Mouse (Mus musculus) liver, embryonic 11.5 days (tissue): ENCODE results near the gene Agfg1. TPM values are rescaled to one million over a fixed set of nuclear protein-coding genes. Genes with fewer than 3 reads are reported as not detected.
"Not testable (repeated sequence)": the region's sequence is repeated elsewhere in the genome, so short reads cannot be mapped to it uniquely, and the experiment has no call there.

ENCODE experiments used
- ATAC-seq: fragments of 200-750 bp; cut with Nextera tagmentation; replicated peaks from 2 replicates; pipeline ENCODE4 v1.8.0; 2017; ENCODE audit warnings: moderate number of reproducible peaks, mild to moderate bottlenecking, moderate TSS enrichment, moderate library complexity; ENCODE audit not compliant: low FRiP score
- DNase-seq: peaks from one replicate; pipeline ENCODE4 v3.0.0-alpha.2; 2017; ENCODE audit warnings: low spot score
- H3K27ac ChIP-seq: fragments of 300-500 bp; sonication (generic); 2 replicates; pipeline ENCODE4 v1.5.1; 2014; ENCODE audit warnings: mild to moderate bottlenecking, low read depth, low read length, control low read depth
- H3K27me3 ChIP-seq: fragments of 300-500 bp; sonication (generic); replicated peaks from 2 replicates; pipeline ENCODE4 v1.6.1; 2014; ENCODE audit warnings: low read length, mixed read lengths; ENCODE audit not compliant: control insufficient read depth, insufficient read depth
- H3K36me3 ChIP-seq: fragments of 300-500 bp; sonication (generic); 2 replicates; pipeline ENCODE4 v1.6.1; 2014; ENCODE audit warnings: mild to moderate bottlenecking, low read length, moderate library complexity, mixed read lengths; ENCODE audit not compliant: control insufficient read depth, insufficient read depth
- H3K4me1 ChIP-seq: fragments of 300-500 bp; sonication (generic); replicated peaks from 2 replicates; pipeline ENCODE4 v1.6.1; 2014; ENCODE audit warnings: low read length, mixed read lengths; ENCODE audit not compliant: control insufficient read depth, insufficient read depth
- H3K4me2 ChIP-seq: fragments of 300-500 bp; sonication (generic); 2 replicates; pipeline ENCODE4 v1.6.1; 2014; ENCODE audit warnings: mild to moderate bottlenecking, control low read depth, moderate library complexity
- H3K4me3 ChIP-seq: fragments of 300-500 bp; sonication (generic); 2 replicates; pipeline ENCODE4 v1.5.1; 2014; ENCODE audit warnings: low read depth, low read length, control low read depth
- H3K9ac ChIP-seq: fragments of 300-500 bp; sonication (generic); 2 replicates; pipeline ENCODE4 v1.6.1; 2014; ENCODE audit warnings: low read depth, low read length, control low read depth
- H3K9me3 ChIP-seq: fragments of 300-500 bp; sonication (generic); 2 replicates; pipeline ENCODE4 v1.6.1; 2016; ENCODE audit warnings: low read length, inconsistent platforms, mixed read lengths; ENCODE audit not compliant: control insufficient read depth
- WGBS: fragments of 180-500 bp; shearing (Covaris S2); extraction: QIAGEN DNeasy Blood & Tissue Kit; methylation state at CpG from one replicate; pipeline ENCODE4 v1.1.7; 2014; 5-methylcytosine and 5-hydroxymethylcytosine counted together
- polyA plus RNA-seq: library from polyadenylated mRNA; unstranded; fragments of >200 nt; fragmentation: Nextera tagmentation; extraction: Ambion mirVana; gene quantifications from 2 replicates; pipeline ENCODE4 v1.2.1, GENCODE M21; 2014

The Agfg1 gene
- polyA plus RNA-seq, 1 experiment from 2014 or later, result 47.6 TPM

DNA sequence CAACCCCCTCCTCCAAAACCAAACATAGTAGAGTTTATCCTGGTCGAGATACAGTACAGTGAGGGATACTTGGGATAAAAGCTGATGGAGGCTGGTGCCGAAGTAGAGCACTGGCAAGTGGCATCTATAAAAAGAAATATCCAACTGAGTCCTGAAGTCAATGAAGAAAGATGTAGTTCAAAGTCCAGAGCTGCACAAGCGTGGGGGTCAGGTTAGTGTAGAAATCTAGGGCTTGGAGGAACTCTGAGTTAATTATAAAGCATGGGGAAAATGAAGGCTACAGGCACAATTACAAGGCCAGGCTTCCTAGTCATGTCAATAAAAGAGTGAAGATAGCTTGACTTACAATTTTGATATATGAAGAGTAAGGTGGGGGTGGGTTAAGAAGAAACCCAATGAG lies 61.9 kb downstream of the Agfg1 start:
- H3K36me3 ChIP-seq, result peaks cover 12% of the 10 kb centered on the region; the same call in 1 of the 2 replicates
- 89% methylated on average over 3 of the region's 3 CpGs for WGBS
- no peak overlapping the region for H3K27ac ChIP-seq
- H3K4me2 ChIP-seq, result no peak overlapping the region
- no peak overlapping the region for H3K9ac ChIP-seq
- DNase-seq, result no peak
- H3K4me1 ChIP-seq, result no peaks in the 10 kb centered on the region
- no peak overlapping the region for H3K4me3 ChIP-seq
- H3K27me3 ChIP-seq, result no peaks in the 10 kb centered on the region
- no peak for ATAC-seq
- no peaks in the 10 kb centered on the region for H3K9me3 ChIP-seq

DNA sequence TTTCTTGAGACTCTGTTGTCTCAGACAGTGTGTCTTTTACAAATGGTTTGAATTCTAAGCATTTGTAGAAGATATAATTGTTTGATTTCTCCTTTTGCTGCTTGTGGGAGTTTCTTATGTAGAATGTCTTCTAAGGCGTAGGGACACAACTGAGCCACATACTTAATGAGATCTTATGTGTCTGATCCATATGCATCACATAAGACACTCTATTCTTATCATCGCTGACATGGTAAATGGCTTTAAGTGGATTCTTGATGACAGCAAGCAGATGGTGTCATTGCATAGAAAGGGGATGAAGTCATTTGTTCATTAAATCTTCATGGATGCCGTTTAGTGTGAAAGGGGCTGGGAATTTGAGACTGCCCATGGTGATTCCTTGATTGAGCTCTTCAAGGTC lies 66.6 kb downstream of the Agfg1 start:
- Histone ChIP-seq H3K9ac (no peak overlapping the region), H3K27me3 (no peaks in the 10 kb centered on the region), H3K4me2 (no peak overlapping the region), H3K27ac (no peak overlapping the region), H3K36me3 (peaks cover 12% of the 10 kb centered on the region; the same call in 1 of the 2 replicates), H3K4me1 (no peaks in the 10 kb centered on the region), H3K9me3 (no peaks in the 10 kb centered on the region), H3K4me3 (no peak overlapping the region)
- DNase-seq (no peak), ATAC-seq (no peak)
- WGBS, result 84% methylated on average over 3 of the region's 3 CpGs

- no peak within 1 kb of the TSS for H3K9ac ChIP-seq
- H3K4me1 ChIP-seq, result no peaks in the 10 kb centered on the region; the same call in 1 of the 2 replicates
- 95% methylated on average over 3 of the region's 3 CpGs for WGBS
- no peak for ATAC-seq
- H3K27ac ChIP-seq, result no peak within 1 kb of the TSS
- H3K36me3 ChIP-seq, result no peaks in the 10 kb centered on the region
- no peak within 1 kb of the TSS for H3K4me3 ChIP-seq
- DNase-seq, result no peak
- H3K27me3 ChIP-seq, result no peaks in the 10 kb centered on the region
- no peak within 1 kb of the TSS for H3K4me2 ChIP-seq
- H3K9me3 ChIP-seq, result no peaks in the 10 kb centered on the region
Observed at GRCm38 (mm10) chr1:82913025-82913424, 73.7 kb downstream of the Agfg1 start, which contains the start of gene A030005L19Rik. Gene A030005L19Rik (plus strand): TSS chr1:82913325.

GRCm38 (mm10) chr1:82913434-82913833 lies 74.2 kb downstream of the Agfg1 start:
- H3K27ac ChIP-seq, H3K9ac ChIP-seq, H3K4me1 ChIP-seq, H3K9me3 ChIP-seq, H3K4me3 ChIP-seq, H3K27me3 ChIP-seq, H3K4me2 ChIP-seq, DNase-seq, ATAC-seq, H3K36me3 ChIP-seq: not testable (repeated sequence)
- 82% methylated on average over 5 of the region's 5 CpGs for WGBS

- WGBS, result 84% methylated on average over 6 of the region's 6 CpGs
- no peak within 1 kb of the TSS for H3K27ac ChIP-seq
- no peaks in the 10 kb centered on the region for H3K9me3 ChIP-seq
Observed at GRCm38 (mm10) chr1:82924650-82925049, 85.4 kb downstream of the Agfg1 start, which contains the start of gene A030014E15Rik. Gene A030014E15Rik (plus strand): TSS chr1:82924917.

GRCm38 (mm10) chr1:82930558-82930957 lies 91.3 kb downstream of the Agfg1 start:
- H3K9ac ChIP-seq, H3K4me2 ChIP-seq, H3K4me3 ChIP-seq, DNase-seq, H3K4me1 ChIP-seq, H3K36me3 ChIP-seq, H3K9me3 ChIP-seq, ATAC-seq, H3K27ac ChIP-seq, H3K27me3 ChIP-seq: not testable (repeated sequence)
- WGBS, result 78% methylated on average over 2 of the region's 3 CpGs

More at GRCm38 (mm10) chr1:82924650-82925049, 85.4 kb downstream of the Agfg1 start, which contains the start of gene A030014E15Rik:
- H3K4me3 ChIP-seq, result no peak within 1 kb of the TSS
- no peaks in the 10 kb centered on the region for H3K36me3 ChIP-seq
- DNase-seq (no peak), ATAC-seq (no peak)
- H3K9ac ChIP-seq, result no peak within 1 kb of the TSS
- H3K27me3 ChIP-seq, result no peaks in the 10 kb centered on the region; the same call in 1 of the 2 replicates
- no peak within 1 kb of the TSS for H3K4me2 ChIP-seq
- no peaks in the 10 kb centered on the region for H3K4me1 ChIP-seq

- not testable (repeated sequence) for H3K4me3 ChIP-seq, H3K27me3 ChIP-seq, H3K9ac ChIP-seq, H3K4me2 ChIP-seq, ATAC-seq, H3K36me3 ChIP-seq, H3K27ac ChIP-seq, DNase-seq, H3K4me1 ChIP-seq, H3K9me3 ChIP-seq
- no CpG with 5 or more reads among the region's 6 CpGs for WGBS
Observed at GRCm38 (mm10) chr1:82931326-82931725, 92.0 kb downstream of the Agfg1 start, which contains the start of gene Gm6217. Gene Gm6217 (minus strand): TSS chr1:82931399.

GRCm38 (mm10) chr1:82938666-82939065 lies 99.4 kb downstream of the Agfg1 start:
- DNase-seq (no peak), ATAC-seq (no peak)
- Histone ChIP-seq H3K36me3 (no peaks in the 10 kb centered on the region), H3K9me3 (peaks cover 5% of the 10 kb centered on the region; the same call in 1 of the 2 replicates), H3K27ac (no peak overlapping the region), H3K4me3 (no peak overlapping the region), H3K4me1 (no peaks in the 10 kb centered on the region), H3K9ac (no peak overlapping the region), H3K4me2 (no peak overlapping the region), H3K27me3 (no peaks in the 10 kb centered on the region)
- WGBS, result 88% methylated on average over 5 of the region's 5 CpGs

DNA sequence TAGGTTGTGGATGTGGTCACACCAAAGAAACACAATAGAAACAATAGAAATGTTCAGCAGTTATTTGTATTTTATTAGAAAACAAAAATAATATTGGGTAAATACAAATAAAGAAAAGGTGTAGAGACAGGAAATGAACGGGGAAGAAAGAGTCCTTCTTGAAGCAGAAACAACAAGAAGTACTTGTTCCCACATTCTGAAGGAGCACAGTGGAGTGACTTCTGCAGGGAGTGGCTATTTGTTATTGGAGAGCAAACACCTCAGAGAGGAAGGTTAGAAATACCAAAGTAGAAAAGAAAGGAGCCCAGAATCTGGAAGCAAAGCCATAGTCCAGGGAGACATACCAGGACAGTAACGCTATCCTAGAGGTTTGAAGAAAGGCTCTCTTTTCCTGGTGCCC lies 103.2 kb downstream of the Agfg1 start:
- ATAC-seq, H3K27me3 ChIP-seq: not testable (repeated sequence)
- 78% methylated on average over 1 of the region's 2 CpGs for WGBS

More for the DNA sequence above, 103.2 kb downstream of the Agfg1 start:
- H3K9me3 ChIP-seq, H3K4me2 ChIP-seq, H3K9ac ChIP-seq, H3K36me3 ChIP-seq, H3K4me1 ChIP-seq, H3K4me3 ChIP-seq, DNase-seq, H3K27ac ChIP-seq: not testable (repeated sequence)
